Mouse (Mus musculus) layer of hippocampus, postnatal 36 days (tissue): ENCODE results near the gene Dhx29. TPM values are rescaled to one million over a fixed set of nuclear protein-coding genes. Genes with fewer than 3 reads are reported as not detected.

Experiments
- DNase-seq, 2 experiments: peaks; one replicate each; pipeline ENCODE4 v3.0.0; 2022
- total RNA-seq, 2 experiments: library from RNA; stranded (reverse); gene quantifications; 2 replicates each; pipeline ENCODE4 v1.2.3; 2021

Gene Dhx29
- 10 to 100 TPM; 23.5 to 26.4 TPM for total RNA-seq

DNA sequence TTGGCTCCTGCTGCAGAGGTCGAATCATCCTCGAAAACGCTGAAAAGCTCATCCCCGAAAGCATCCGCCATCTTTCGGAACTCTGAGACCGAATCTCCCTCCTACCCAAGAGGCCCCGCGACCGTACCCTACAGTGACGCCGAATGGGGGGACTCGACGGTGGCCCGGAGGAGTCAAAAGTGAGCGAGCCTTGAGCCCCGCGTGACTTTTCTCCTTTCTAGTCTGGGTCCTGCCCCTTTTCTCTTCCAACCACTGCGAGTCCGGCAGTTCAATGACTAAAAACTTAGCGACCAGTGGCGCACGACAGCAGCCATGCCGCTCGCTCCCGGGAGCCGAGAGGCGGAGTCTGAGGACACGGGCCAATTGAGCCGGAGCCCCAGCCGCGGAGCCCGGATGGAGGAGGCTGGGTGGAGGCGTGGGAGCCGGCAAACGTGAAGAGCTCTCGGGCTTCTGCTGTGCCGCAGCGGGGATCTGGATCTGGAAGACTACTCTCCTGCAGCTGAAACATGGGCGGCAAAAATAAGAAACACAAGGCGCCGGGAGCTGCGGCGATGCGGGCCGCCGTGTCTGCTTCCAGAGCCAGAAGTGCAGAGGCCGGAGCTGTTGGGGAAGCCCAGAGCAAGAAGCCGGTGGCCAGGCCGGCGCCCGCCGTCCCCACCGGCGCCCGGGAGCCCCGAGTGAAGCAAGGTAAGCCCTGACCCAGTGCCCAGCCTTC lies at the start of gene Dhx29, which contains the start of gene Mtrex:
Gene Dhx29, plus strand, starts transcription at position 168 of the 715 bp plus-strand sequence.
Gene Mtrex, minus strand, starts transcription at position 112 of the 715 bp plus-strand sequence.
- peak; percentile 99 for DNase-seq

- no peak for DNase-seq
Measured at GRCm38 (mm10) chr13:112887234-112887633, 40.0 kb upstream of the Dhx29 start.

DNA sequence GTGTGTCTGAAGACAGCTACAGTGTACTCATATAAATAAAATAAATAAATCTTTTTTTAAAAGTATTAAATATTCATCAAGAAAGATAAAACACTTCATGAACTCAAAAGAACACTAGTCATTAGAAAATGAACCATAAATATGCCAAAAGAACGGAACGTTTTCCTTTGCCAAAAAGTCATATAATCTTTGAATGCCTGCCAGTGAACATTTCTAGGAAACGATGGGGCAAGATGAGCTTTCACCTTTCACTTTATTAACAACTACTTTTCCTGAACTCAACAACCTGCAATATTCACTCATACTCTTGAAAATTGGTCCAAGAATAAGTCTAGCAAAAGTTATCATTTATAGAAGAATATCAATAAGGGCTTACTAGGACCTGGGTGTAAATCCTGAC lies 25.1 kb upstream of the Dhx29 start:
- DNase-seq, result no peak

DNA sequence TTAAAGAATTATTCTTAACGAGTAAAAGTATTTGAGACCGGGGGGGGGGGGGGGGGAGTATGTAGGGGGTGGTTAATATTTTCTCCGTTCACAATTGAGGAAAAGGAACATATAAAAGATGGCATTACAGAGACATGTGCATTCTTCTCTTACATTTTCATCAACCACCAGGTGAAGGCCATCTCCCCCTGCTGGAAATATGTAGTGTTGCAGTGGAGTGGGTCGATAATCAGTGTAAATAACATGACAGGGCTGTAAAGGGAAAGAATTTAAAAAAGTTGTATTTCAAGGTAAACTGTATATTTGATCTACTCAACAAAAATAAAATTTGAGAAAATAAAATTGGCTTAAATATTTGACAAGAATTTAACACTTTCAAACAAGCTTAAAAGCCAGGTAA lies 17.6 kb upstream of the Dhx29 start:
- DNase-seq, result no peak

DNA sequence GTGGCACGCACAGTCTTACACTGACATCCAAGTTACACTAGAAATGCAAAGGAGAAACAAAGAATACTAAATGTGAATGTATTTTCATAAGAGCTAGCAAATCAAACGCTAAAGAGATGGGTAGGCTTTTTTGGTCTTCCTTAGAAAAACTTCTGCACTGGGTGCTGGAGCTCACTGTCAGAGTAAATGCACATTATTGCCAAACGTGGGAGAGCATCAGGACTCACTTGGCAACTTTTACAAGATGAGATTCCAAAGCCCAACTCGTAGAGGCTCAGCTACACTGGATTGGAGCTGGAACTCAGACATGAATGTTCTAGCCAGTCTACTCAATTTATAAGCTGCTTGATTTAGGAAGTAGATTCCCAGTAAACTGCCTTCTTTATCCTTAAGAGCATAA lies 16.8 kb upstream of the Dhx29 start:
- no peak for DNase-seq

DNA sequence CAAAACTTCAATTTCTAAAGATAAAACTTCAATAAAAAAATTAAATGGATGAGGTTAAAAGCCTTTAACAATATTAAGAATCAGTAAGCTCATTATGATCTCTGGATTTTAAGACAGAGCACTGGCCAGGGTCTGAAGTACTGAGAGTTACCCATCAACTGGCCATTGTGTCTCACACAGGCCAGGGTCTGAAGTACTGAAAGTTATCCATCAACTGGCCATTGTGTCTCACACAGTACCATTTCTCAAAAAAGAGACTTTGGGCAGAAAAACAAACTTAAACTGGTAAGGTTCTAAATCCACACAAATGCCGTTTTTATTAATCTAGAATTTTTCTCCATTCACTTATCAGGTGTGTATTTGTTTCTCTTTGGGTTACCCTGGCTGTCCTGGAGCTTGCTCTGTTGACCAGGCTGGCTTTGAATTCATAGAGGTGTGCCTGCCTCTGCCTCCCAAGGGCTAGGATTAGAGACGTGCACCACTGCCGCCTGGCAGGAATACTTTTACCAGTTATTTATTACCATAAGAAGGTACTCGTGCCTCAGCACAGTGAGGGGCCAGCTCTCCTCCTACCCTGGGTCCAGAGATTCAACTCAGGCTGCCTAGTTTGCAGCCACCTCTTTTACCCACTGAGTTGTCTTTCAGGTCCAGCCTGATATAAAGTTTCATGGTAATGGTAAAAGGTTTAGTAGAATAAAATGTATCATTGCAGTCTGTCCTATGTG lies 8.0 kb upstream of the Dhx29 start:
- DNase-seq, result no peak

GRCm38 (mm10) chr13:112920906-112921305 lies 6.3 kb upstream of the Dhx29 start:
- DNase-seq, result no peak

GRCm38 (mm10) chr13:112925266-112925665 lies 2.0 kb upstream of the Dhx29 start:
- DNase-seq, result no peak

DNA sequence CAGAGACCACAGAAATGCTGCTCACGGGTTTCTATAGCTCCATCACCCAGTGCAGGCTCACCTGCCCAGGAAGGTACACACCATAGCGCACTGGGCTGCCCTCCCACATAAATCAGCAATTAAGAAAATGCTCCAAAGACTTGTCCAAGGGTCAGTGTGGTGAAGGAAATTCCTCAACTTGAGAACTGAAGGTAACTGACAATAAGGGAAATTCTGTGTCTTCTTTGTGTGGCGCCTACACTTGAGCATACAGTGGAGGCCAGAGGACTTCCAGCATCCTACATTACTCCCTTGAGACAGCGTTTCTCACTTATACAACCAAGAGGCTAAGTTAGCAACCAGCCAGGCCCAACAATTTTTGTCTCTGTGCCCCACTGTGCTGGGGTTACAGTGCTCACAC lies 1.3 kb upstream of the Dhx29 start:
- no peak for DNase-seq

DNA sequence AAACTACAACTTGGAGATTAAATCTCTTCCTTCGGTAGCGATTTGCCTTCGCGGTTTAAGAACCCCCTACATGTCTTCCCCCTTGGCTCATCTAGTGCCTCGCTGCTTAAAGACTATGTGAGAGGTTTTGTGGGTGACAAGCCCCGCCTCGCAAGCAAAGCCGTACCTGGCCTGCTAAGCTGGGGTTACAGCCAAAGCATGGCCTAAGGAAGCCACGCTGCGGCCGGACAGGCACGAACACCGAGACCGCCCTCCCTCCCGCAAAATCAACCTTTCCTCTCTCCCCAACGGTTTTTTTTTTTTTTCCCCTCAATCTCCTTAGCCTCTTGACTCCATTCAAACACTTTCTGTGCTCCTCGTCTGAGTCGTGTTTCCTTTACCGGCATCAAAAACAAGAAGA lies 458 bp upstream of the Dhx29 start:
- peak in 1 of 2 experiments; percentile 16 for DNase-seq

- no peak for DNase-seq
Measured at GRCm38 (mm10) chr13:112928038-112928668, 899 bp downstream of the Dhx29 start.

DNA sequence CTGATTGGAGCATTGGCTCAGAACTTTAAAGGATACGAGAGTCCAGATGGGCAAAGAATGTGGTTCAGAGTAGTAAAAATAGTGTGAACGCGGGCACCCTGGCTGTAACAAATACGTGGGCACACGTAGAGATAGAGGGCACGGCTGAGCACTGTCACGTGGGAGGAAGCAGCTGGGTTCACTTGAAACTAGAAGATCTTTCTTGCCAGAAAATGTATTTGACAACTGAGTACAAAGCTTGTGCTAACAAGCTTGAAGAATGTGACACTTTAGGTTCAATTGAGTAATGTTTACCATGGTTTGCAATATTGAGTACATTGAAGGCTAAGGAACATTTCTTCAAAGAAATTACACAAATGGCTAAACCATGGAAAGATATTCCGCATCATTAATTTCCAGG lies 10.9 kb downstream of the Dhx29 start:
- DNase-seq, result no peak

GRCm38 (mm10) chr13:112941879-112942330 lies 14.7 kb downstream of the Dhx29 start:
- DNase-seq, result peak; percentile 43 to 52

DNA sequence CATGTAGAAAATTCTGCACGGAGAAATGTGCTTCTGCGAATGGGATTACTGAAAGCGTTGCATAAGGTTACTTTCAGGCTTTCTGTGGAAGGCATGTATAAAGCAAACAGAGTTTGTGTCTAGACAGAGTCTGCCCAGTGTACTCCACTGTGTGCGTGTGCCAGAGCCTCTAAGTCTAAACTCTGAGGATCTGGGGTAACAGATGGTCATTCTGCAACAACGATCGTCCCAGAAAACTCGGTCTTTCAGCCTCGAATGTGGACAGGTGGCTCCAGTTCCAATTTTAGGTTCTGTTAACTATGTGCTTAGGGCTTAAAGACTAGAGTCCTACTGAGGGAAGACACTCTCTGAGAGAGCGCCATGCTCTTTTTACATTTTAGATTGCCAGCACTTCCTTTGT lies 18.1 kb downstream of the Dhx29 start:
- DNase-seq, result peak in 1 of 2 experiments; percentile 16

GRCm38 (mm10) chr13:112945900-112946299 lies 18.6 kb downstream of the Dhx29 start:
- no peak for DNase-seq

DNA sequence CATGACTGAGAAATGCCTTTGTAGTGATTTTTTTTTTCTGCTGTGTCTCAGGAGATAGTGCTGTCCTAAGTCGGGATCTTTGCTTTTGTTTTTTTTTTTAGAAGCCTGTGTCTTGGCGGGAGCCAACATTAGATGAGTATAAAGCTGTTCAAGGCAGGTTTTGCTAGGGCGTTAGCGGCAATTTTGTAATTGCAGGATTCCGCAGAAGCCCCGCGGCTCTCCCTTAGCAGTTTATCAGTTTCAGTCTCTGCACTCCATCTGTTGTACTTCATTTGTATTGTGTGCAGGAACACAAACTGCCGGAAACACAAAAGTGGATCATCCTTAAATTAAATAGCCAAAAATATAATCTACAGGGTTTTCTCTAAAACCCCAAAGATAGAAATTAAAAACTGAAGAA lies 26.8 kb downstream of the Dhx29 start:
- peak in 1 of 2 experiments; percentile 22 for DNase-seq

DNA sequence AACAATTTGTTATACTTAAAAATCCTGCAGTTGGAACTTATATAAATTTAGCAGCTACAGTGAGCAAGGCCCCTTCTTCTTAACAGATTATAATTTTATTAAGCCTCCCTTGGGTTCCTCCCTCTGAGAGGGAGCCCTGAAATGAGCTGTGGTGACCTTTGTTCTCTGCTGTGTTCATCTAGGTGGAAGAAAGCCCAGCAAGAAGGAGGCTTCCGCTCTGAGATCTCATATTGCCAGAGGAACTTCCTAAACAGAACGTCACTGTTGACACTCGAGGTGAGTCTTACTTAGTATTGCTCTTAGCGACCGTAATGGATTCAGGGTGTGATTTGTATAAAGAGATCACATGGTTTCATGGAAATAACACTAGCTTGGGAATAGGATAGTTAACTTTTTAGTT lies 35.8 kb downstream of the Dhx29 start:
- DNase-seq, result no peak

DNA sequence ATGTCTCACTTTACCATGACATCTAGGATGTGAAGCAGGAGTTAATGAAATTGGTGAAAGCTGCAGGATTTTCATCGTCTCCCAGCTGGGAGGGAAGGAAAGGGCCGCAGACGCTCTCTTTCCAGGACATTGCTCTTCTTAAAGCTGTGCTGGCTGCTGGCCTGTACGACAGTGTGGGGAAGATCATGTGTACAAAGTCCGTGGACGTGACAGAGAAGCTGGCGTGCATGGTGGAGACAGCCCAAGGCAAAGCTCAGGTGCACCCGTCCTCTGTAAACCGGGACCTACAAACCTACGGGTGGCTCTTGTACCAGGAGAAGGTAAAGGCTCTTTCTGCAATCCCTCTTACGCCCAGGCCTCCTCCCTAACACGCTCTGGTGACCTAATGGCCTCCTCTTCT lies 37.2 kb downstream of the Dhx29 start:
- no peak for DNase-seq

DNA sequence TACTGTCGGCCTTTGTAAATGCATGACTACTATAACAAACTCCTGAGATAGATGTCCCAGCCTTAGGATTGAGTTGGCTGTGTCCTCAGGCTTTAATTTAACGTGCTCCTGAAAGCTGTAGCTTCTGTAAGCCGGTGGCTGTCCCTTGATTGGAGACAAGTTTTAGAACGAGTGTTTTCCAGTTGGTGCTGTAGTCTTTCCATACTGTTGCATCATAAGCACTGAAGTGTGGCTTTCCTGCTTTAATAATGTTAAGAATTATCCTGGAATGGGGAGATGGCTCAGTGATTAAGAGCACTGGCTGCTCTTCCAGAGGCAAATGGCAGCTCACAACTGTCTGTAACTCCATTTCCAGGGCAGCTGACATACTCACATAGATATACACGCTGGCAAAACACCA lies 40.0 kb downstream of the Dhx29 start:
- no peak for DNase-seq

- no peak for DNase-seq
Measured at GRCm38 (mm10) chr13:112976720-112977119, 49.5 kb downstream of the Dhx29 start.

- no peak for DNase-seq
Measured at GRCm38 (mm10) chr13:112985605-112986450, 58.6 kb downstream of the Dhx29 start.

- DNase-seq, result no peak
Measured at GRCm38 (mm10) chr13:112986451-112986950, 59.2 kb downstream of the Dhx29 start.
